Mouse (Mus musculus): Measurements from ENCODE around the gene Hist1h4b.

Gene Hist1h4b

DNA sequence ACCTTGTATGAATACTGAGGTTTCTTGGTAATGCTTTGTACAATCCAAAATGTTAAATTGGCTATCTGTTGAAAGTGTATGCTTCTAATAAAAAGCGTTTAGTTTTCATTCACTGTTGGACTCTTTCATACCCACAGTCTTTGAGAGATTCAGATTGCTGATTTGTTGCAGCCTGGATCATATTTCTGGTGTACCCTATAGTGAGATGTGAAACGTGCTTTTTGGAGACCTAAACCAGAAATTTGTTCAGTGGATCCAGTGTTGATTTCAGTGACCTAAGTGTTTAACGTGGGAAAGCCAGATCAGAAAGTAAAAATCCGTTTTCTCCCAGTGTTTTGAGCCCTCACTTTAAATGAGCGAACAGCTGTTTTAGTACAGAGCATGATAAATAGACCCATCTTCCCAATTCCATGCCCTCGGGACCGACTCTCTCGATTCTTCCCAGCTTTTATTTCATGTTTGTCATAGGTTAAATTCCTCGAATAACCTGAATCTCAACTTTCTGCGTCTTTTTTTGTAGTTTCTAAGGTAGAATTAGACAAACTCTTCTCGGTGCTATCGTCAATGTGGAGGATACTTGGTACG is 16.5 kb upstream of the Hist1h4b start:
- DNase-seq, result no peak

DNA sequence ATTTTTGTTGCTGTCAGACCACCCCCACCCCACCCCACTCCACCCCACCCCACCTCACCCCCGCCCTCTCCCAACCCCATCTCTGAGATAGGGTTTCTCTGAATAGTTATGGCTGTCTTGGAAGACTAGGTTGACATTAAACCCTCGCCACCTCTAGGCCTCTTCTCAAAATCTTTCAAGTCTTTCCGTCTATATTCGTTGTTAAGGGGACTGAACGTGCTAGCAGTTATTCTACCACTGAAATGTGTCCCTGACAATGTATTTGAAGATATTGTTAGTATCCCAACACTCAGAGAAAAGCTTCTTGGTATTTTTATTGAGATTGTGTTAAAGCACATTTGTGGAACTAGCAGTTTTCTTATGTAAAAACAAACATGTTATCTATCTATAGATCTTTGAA is 15.9 kb upstream of the Hist1h4b start:
- DNase-seq, result no peak

DNA sequence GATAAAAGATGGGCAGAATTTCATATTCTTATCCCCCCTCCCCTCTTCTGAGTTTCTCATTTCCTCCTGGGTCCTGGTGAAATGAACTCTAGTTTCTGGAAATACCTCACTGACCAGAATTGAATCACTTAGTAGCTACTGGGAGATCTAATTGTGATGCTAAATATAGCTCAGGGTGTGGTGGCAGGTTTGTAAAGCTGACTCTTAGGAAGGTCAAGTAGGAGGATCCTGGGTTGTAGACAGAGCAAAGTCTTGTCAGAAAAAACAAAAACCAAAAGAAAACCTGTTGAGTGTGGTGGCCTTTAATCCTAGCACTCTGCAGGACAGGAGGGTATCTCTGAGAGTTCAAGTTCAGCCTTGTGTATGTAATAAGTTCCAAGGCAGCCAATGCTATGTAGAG is 14.8 kb upstream of the Hist1h4b start:
- no peak for DNase-seq

DNA sequence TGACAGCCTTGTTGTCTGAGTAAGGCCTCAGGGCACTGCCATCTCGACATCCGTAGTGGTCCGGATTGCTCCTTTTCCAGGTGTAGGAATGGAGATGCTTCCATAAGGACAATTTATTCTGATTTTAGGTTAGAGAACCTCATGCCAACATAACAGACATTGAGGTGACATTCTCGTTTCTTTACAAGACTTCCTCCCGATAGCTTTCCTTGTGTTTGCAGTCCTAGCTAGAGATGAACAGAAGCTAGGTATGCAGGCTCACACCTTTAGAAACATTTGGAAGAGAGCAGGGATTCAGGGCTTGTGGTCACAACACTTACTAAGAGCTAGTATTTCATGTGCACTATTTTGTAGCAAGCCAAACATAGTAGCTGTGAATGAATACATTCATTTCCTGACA is 13.6 kb upstream of the Hist1h4b start:
- no peak for DNase-seq

DNA sequence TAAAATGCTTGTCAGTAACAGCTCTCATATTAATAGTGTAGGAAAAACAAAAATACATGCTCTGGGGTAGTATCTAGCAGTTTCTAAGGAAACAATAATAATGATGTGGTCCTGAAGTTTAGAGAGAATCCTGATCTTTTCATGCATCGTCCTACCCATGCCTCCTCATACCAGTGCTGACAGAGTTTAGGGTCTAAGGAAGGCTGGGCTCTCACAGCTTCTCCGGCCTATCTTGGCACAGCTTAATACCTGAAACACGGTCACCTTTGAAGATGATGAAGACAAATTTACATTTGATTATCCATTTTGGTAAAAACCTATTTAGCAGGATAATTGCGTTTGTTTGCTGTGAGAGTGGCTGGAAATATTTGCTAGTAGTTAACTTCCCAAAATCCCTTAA is 12.8 kb upstream of the Hist1h4b start:
- DNase-seq, result no peak

DNA sequence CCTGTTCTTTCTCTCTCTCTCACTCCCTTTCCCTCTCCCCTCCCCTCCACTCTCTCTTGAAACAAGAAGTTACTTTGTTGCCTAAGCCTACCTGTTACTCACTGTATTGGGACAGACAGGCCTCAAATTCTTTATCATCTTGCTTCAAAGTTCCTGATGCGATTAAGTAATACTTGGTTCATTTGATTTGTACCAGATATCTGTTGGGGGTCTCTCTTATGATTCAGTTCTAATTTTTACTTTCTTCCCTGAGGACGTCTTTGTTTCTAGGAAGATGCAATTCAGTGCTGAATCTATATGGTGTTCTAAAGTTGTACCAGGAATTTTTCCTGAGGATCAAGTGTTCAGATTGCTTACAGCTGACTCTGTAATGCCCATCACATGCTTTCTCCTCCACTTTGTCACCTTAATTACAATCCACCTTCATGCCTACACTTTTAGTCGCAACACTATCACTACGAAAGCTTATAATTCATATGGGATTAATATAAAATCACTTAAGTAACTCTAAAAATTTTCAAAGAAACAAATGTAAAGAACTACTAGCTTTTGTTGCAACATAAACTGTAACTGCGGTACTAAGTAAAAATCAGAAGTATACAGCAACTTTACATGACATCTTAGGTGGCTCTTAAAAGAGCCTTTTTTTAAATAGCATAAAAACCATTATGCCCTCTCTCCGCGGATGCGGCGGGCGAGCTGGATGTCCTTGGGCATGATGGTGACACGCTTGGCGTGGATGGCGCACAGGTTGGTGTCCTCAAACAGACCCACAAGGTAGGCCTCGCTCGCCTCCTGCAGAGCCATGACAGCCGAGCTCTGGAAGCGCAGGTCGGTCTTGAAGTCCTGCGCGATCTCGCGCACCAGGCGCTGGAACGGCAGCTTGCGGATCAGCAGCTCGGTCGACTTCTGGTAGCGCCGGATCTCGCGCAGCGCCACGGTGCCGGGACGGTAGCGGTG is 12.1 kb upstream of the Hist1h4b start:
- DNase-seq, result no peak

DNA sequence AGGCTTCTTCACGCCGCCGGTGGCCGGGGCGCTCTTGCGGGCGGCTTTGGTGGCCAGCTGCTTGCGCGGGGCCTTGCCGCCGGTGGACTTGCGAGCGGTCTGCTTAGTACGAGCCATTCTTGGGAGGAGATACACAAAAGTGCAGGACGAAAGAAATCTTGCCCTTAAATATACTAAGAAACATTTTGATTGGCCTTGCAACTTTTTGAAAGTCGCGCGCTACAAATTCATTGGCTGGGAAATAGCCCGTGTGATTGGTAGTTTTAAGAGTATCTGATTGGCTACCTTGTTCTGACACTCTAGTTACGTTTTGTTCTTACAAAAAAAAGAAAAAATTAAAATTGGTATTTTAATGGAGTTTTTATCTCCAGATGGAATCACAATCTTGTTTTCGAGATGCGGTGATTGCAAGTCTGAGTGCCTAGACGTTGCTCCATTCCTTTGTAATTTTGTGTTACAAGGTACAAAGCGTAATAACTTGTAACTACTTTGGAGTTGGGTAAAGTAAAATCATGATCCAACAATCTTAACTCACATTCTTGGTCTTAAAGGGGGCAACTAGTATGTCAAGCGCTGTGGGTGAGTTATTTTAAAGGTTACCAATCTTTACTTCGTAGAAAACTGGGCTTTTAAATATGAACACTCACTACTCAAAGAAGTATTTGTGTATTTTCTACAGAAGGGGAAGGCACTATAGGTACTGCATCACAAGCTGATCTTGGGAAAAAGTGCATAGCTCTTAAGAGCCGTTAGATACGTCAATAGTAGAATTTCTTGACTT is 11.2 kb upstream of the Hist1h4b start, which contains the start of gene Hist1h3c:
Gene Hist1h3c (minus strand): TSS at position 222 of the 781 bp plus-strand sequence.
- peak; percentile 89 to 94 for DNase-seq

DNA sequence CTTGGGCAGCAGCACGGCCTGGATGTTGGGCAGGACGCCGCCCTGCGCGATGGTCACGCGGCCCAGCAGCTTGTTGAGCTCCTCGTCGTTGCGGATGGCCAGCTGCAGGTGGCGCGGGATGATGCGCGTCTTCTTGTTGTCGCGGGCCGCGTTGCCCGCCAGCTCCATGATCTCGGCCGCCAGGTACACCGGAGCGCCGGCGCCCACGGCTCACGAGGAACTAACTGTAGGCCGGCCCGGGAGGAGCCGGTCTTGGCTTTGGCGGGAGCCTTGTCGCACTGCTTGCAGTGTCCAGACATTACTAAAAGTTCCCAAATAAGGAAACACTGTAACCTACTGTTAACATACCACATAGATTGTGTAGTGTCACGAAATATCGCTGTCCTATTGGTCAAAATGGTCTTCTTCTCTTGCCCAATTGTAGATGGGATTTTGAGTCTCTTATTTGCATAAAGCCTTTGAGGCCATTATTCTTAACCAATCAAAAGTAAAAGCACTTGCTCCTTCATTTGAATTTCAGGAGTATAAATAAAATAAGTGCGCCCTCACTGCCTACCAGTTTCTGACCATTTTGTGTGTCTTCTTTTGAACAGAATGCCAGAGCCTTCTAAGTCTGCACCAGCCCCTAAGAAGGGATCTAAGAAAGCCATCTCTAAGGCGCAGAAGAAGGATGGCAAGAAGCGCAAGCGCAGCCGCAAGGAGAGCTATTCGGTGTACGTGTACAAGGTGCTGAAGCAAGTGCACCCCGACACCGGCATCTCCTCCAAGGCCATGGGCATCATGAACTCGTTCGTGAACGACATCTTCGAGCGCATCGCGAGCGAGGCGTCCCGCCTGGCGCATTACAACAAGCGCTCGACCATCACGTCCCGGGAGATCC is 10.4 kb upstream of the Hist1h4b start, which contains the start of gene Hist1h2bb:
Gene Hist1h2bb (plus strand): TSS at position 534 of the 880 bp plus-strand sequence.
- peak; percentile 42 to 72 for DNase-seq

DNA sequence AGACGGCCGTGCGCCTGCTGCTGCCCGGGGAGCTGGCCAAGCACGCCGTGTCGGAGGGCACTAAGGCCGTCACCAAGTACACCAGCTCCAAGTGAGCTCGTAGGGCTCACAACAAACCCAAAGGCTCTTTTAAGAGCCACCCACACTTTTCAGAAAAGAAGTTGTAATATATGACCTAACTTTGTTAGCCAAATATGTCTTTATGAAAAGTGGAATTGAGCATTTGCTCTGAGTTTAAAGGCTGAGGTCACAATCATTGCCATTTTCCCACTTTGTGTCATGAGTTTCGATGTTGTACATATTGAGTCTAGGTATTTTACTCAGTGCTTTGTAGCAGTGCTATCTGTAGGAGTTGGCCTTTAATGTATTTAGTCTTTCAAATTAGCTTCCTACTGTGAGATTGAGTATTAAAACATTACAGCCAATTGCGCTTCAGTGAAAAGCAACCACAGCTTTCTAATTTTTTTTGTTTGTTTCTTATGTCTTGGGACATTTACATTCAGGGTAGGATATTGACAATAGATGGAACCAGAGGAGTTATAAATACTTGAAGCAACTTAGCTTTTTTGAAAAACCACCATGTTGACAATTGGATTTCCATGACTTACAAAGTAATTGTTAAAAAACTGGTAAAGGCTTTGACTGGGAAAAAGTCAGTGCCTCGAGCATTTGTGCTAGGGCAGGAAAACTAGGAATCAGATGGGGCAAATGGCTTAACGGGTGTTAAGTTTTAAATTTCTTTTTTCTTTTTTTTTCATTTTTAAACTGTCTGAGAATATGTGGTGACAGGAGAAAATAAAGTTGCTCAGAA is 9.5 kb upstream of the Hist1h4b start:
- no peak for DNase-seq

DNA sequence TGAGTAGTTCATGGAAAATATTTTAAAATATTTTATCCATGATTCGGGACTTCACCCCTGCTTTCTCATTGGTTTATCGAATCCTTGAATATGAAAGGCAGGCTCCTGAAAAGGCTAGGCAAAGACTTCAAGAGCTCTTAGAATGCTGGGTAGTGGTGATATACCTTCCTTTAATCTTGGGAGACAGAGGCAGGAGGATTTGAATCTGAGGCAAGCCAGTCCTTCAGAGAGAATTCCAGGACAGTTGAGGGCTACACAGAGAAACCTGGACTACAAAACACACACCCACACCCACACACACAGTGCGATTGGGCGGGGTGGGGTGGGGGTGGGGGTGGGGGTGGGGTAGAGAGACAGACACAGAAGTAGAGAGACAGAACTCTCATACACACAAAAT is 8.9 kb upstream of the Hist1h4b start:
- DNase-seq, result no peak

DNA sequence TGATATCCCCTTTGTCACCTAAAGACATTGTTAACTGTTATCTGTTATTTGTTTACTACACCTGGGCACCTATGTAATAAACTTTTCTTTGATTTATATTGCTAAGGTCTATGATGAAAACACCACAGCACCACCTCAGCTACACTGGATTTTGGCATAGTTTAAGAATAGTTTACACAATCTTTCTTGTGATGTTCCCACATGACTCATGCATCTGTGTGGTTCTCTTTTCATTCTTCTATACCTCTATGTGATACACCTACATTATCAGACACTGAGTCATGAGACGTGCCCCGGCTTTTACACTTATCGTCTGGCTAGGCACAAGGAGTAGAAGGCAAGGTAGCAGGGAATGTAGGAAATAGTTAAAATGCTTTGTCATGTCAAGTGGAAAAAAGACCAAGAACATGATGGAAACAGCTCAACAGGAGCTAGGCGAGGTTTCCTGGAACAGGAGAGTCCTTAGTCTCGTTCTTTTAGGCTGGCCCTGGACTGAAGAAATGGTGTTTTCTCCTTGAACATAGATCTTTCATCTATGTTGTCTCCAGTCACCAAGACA is 7.2 kb upstream of the Hist1h4b start:
- DNase-seq, result no peak

DNA sequence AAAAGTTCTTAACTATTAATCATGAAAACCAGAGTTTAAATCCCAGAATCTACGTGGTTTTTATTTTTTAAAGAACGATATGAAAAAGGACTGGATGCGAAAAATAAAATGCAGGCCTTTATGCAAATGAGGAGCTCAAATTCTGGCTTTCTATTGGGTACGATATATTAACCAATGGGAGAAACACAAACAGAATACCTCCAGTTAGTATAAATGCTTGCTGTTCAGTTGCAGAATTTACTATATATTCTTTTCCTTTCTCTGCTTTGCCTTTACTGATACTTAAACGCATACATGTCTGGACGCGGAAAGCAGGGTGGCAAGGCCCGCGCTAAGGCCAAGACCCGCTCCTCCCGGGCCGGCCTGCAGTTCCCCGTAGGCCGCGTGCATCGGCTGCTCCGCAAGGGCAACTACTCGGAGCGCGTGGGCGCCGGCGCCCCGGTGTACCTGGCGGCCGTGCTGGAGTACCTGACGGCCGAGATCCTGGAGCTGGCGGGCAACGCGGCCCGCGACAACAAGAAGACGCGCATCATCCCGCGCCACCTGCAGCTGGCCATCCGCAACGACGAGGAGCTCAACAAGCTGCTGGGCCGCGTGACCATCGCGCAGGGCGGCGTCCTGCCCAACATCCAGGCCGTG is 5.9 kb upstream of the Hist1h4b start, which contains the start of gene Hist1h2ab:
Gene Hist1h2ab (plus strand): TSS at position 288 of the 639 bp plus-strand sequence.
- peak in 1 of 2 experiments; percentile 52 for DNase-seq

DNA sequence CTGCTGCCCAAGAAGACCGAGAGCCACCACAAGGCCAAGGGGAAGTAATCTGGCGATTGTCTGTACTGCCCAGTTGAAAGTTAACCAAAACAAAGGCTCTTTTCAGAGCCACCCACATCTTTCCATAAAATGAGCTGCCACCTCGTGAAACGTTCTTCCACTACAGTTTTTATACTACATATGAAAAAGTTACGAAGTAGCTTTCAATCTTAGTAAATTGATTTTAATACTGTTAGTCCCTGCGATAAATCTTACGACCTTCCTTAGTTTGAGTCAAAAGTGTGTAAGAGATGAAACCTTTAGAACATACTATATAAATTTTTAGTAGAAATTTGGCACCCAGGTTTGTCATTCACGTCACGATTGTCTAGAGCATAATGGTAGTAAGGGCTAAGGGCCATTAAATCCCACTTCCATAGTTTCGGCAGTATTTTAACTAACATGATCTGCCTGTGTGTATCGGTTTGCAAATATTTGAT is 5.3 kb upstream of the Hist1h4b start:
- DNase-seq, result no peak

DNA sequence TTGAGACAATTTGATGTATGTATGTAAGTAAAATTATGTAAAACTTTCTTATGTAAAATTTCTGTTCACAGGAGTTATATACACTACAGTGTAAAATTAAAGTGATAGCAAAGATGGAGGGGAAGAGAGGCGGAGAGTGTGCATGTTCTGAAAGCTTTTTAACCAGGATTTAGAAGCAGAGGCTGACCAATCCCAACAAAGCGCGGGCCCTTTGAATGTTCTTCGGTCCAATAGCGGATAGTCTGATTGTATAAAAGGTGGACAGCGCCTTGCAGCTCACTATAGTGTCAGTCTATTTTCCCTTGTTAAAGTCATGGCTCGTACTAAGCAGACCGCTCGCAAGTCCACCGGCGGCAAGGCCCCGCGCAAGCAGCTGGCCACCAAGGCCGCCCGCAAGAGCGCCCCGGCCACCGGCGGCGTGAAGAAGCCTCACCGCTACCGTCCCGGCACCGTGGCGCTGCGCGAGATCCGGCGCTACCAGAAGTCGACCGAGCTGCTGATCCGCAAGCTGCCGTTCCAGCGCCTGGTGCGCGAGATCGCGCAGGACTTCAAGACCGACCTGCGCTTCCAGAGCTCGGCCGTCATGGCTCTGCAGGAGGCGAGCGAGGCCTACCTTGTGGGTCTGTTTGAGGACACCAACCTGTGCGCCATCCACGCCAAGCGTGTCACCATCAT is 4.6 kb upstream of the Hist1h4b start, which contains the start of gene Hist1h3b:
Gene Hist1h3b (plus strand): TSS at position 201 of the 675 bp plus-strand sequence.
- peak; percentile 90 to 94 for DNase-seq

DNA sequence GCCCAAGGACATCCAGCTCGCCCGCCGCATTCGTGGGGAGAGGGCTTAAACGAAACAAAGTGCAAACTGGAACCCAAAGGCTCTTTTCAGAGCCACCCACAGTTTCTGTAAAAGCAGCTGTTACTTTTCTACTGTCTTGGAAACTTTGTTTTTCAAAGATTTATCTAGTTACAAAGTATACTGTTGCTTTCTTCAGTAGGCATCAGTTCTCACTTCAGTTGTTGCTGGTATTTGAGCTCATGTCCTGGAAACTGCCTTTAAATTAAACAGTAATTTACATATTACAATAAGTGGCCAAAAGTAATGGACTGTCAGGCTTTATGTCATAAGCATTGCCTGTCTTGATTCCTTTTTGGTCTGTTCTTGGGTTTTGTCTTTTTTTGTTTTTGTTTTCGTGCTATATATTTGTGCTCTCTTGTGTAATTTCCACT is 4.1 kb upstream of the Hist1h4b start:
- DNase-seq, result no peak

DNA sequence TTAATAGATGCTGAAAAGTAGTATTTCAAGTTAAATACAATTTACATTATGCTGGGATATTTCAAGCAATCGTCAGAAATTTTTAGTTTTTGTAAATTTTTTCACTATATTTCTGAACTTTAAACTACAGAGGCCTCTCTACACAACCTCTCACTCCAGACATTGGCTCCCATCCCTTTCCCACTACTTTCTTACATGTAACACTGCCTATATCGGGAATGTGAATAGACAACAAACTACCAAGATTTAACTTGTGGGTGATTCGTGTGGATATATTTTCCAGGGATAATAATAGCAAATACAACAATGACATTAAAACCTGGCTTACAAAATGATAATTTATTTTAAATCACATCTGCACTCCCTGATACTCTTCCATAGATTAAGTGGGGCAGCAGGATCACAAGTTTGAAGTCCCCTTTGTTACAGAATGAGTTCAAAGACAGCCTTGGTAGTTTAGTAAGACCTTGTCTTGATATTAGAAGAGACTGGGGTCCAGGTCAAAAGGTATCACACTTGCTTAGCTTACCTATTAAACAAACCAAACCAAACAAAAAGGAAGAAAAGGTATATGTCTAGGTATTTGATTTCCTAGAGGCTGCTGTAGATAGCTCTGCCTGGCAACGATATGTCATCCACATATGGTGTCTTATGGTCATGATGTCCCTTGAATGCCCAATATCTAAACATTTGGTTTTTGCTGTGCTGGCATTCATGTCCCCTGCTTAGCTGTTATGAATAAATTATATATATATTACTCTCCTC is 3.3 kb upstream of the Hist1h4b start:
- no peak for DNase-seq

DNA sequence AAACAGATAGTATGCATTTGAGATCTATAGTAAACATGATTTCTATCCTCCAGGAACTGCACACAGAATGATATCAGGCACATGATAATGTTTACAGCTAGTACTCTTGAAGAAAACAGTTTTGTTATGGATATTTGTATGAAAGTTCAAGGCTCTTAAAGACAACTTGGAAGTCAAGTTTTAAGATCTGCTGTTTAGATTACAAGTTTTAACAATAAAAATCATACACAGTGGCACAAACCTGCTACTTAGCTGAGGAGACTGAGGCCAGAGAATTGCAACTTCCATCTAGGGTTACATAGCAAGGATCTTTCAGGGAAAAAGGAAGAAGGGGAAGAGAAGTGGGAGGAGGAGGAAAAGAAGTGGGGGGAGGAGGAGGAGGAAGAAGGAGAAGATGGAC is 1.8 kb upstream of the Hist1h4b start:
- no peak for DNase-seq

DNA sequence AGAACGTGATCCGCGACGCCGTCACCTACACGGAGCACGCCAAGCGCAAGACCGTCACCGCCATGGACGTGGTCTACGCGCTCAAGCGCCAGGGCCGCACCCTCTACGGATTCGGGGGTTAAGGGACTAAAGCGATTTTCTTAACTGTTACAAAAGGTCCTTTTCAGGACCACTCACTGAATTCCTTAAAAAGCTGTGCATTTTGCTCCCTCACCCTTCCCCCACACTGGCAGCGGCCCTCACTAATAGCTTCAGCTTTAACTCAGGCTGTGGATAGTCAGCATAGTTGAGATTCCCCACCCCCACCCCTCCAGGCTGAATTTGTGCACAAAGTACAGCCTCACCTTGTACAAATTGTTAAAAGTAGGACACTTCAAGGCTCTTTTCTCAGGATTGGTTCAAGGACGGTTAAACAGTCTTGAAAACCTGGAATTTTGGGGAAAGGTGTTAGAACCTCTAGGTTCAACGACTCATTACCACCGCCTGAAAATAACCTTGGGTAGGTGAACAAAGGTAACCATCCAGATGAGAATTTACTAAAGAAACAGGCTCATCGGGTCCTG is 479 bp downstream of the Hist1h4b start:
- no peak for DNase-seq

Measured in kidney, postnatal 25 days (tissue).